Mouse (Mus musculus) heart, embryonic 11.5 days (tissue): ENCODE results near the gene Fpr1. TPM values are rescaled to one million over a fixed set of nuclear protein-coding genes. Genes with fewer than 3 reads are reported as not detected.
"Not testable (repeated sequence)": the region's sequence is repeated elsewhere in the genome, so short reads cannot be mapped to it uniquely, and the experiment has no call there.

Experiments
- ATAC-seq: fragments of 200-750 bp; cut with Nextera tagmentation; replicated peaks from 2 replicates; pipeline ENCODE4 v1.8.0; 2017; ENCODE audit warnings: moderate library complexity; ENCODE audit not compliant: insufficient number of reproducible peaks, low FRiP score, low TSS enrichment
- H3K27ac ChIP-seq: fragments of 300-500 bp; sonication (generic); 2 replicates; pipeline ENCODE4 v1.5.1; 2014; ENCODE audit warnings: mild to moderate bottlenecking, low read depth, low read length
- H3K27me3 ChIP-seq: fragments of 300-500 bp; sonication (generic); 2 replicates; pipeline ENCODE4 v1.6.1; 2014; ENCODE audit warnings: mild to moderate bottlenecking, low read length, mixed read lengths; ENCODE audit not compliant: control insufficient read depth, insufficient read depth
- H3K36me3 ChIP-seq: fragments of 300-500 bp; sonication (generic); 2 replicates; pipeline ENCODE4 v1.6.1; 2014; ENCODE audit warnings: mild to moderate bottlenecking, low read length, moderate library complexity, mixed read lengths; ENCODE audit not compliant: control insufficient read depth, insufficient read depth
- H3K4me1 ChIP-seq: fragments of 300-500 bp; sonication (generic); 2 replicates; pipeline ENCODE4 v1.6.1; 2014; ENCODE audit warnings: low read length; ENCODE audit not compliant: control insufficient read depth, insufficient read depth
- H3K4me2 ChIP-seq: fragments of 300-500 bp; sonication (generic); 2 replicates; pipeline ENCODE4 v1.6.1; 2014; ENCODE audit warnings: mild to moderate bottlenecking, moderate library complexity
- H3K4me3 ChIP-seq: fragments of 300-500 bp; sonication (generic); 2 replicates; pipeline ENCODE4 v1.5.1; 2014; ENCODE audit warnings: low read depth, low read length
- H3K9ac ChIP-seq: fragments of 300-500 bp; sonication (generic); 2 replicates; pipeline ENCODE4 v1.6.1; 2014; ENCODE audit warnings: mild to moderate bottlenecking, low read depth, low read length, moderate library complexity
- H3K9me3 ChIP-seq: fragments of 300-500 bp; sonication (generic); replicated peaks from 2 replicates; pipeline ENCODE4 v1.6.1; 2016; ENCODE audit warnings: low read length; ENCODE audit not compliant: control insufficient read depth
- WGBS: fragments of 180-500 bp; shearing (Covaris S2); extraction: QIAGEN DNeasy Blood & Tissue Kit; methylation state at CpG from one replicate; pipeline ENCODE4 v1.1.7; 2014; ENCODE audit not compliant: insufficient replicate concordance; 5-methylcytosine and 5-hydroxymethylcytosine counted together
- polyA plus RNA-seq: library from polyadenylated mRNA; unstranded; fragments of >200 nt; fragmentation: Nextera tagmentation; extraction: Ambion mirVana; gene quantifications from 2 replicates; pipeline ENCODE4 v1.2.1, GENCODE M21; 2014

The Fpr1 gene
- not detected in 2 replicates for polyA plus RNA-seq

GRCm38 (mm10) chr17:17883840-17884239 is at the start of gene Fpr1:
Gene Fpr1, minus strand, starts transcription at chr17:17883940.
- ATAC-seq: no peak
- no peaks in the 10 kb centered on the region for H3K9me3 ChIP-seq
- H3K27ac ChIP-seq: no peak within 1 kb of the TSS
- H3K4me3 ChIP-seq: no peak within 1 kb of the TSS
- H3K4me2 ChIP-seq: no peak within 1 kb of the TSS
- H3K36me3 ChIP-seq: no peaks in the 10 kb centered on the region
- 57% methylated on average over 1 of the region's 1 CpGs for WGBS
- no peak within 1 kb of the TSS for H3K9ac ChIP-seq
- no peaks in the 10 kb centered on the region for H3K4me1 ChIP-seq
- H3K27me3 ChIP-seq: no peaks in the 10 kb centered on the region

GRCm38 (mm10) chr17:17917782-17918181 is 34.0 kb upstream of the Fpr1 start:
- Histone ChIP-seq H3K4me1 (no peaks in the 10 kb centered on the region), H3K9me3 (no peaks in the 10 kb centered on the region), H3K4me3 (no peak overlapping the region), H3K27me3 (no peaks in the 10 kb centered on the region), H3K27ac (no peak overlapping the region), H3K9ac (no peak overlapping the region), H3K4me2 (no peak overlapping the region), H3K36me3 (no peaks in the 10 kb centered on the region)
- ATAC-seq: no peak

GRCm38 (mm10) chr17:17917376-17917775 is 33.6 kb upstream of the Fpr1 start:
- Histone ChIP-seq H3K4me3 (no peak overlapping the region), H3K36me3 (no peaks in the 10 kb centered on the region), H3K9ac (no peak overlapping the region), H3K27ac (no peak overlapping the region), H3K9me3 (no peaks in the 10 kb centered on the region), H3K27me3 (no peaks in the 10 kb centered on the region), H3K4me1 (no peaks in the 10 kb centered on the region), H3K4me2 (no peak overlapping the region)
- WGBS: 75% methylated on average over 1 of the region's 1 CpGs
- ATAC-seq: no peak

DNA sequence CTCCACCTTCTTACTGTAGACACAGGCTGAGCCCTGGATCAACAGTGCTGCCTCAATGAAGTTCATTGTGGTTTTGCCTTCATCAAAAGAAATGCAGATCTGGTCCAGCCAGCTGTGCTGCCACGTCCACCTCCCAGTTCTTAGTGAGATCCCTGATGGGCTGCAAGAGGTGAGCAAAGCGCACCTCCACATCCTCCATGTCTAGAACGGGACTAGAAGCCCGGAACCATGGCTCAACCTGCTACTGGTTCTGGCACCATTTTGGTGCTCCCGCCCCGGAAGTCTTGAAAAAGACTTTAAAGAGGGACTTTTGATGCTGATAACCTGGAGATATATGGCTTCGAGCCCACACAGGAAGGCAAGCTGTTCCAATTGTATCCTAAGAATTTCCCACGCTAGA is 28.9 kb upstream of the Fpr1 start:
- not testable (repeated sequence) for H3K4me2 ChIP-seq, H3K27ac ChIP-seq, ATAC-seq, H3K4me3 ChIP-seq, H3K27me3 ChIP-seq, H3K36me3 ChIP-seq, H3K9me3 ChIP-seq, H3K4me1 ChIP-seq, H3K9ac ChIP-seq
- 83% methylated on average over 8 of the region's 8 CpGs for WGBS

DNA sequence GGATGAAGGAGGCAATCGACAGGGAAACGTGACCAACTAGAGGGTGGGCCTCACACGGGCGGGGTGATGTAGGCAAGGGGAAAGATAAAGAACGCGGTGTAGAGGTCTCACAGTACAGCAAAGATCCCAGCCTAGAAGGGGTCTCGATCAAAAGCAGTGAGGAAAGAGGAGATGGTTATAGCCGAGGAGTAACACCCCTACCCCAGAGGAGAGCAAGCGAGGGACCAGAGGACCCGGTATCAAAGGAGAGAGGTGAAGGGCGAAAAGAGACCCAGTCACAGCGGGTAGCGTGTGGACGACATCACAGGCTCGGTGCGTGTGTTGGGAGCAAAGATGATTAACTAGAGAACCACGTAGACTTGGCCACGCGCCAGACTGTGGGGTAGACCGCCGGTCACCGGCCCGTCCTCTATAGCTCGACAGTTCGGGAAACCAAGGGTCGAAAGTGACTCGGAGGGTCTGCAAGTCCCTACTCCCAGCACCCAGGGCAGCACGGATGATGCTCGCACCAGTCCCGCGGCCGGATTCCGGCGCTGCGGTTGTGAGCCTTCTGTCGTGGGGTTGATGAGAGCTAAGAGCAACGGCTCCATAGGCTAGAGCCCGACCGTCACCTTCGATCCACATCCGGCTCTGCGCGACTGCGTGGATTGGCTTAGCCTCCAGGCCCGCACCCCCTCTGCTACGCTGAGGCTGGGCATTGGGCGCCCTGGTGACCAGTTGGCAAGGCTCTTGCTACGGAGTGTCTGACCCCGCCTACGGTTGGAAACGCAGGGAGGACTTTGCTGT is 26.1 kb upstream of the Fpr1 start:
- peak; percentile 97 for ATAC-seq
- WGBS: 14% methylated on average over 51 of the region's 51 CpGs
- H3K36me3 ChIP-seq: no peaks in the 10 kb centered on the region
- no peaks in the 10 kb centered on the region for H3K4me1 ChIP-seq
- H3K9me3 ChIP-seq: peaks cover 3% of the 10 kb centered on the region; the same call in 1 of the 2 replicates
- peak overlapping the region; percentile 73 for H3K9ac ChIP-seq
- no peak overlapping the region for H3K27ac ChIP-seq
- peak overlapping the region; percentile 48 for H3K4me3 ChIP-seq
- H3K27me3 ChIP-seq: no peaks in the 10 kb centered on the region
- H3K4me2 ChIP-seq: peak overlapping the region; percentile 70

GRCm38 (mm10) chr17:17900768-17901167 is 17.0 kb upstream of the Fpr1 start:
- H3K9me3 ChIP-seq: no peaks in the 10 kb centered on the region
- no peak overlapping the region for H3K4me3 ChIP-seq
- no peaks in the 10 kb centered on the region for H3K36me3 ChIP-seq
- 89% methylated on average over 1 of the region's 1 CpGs for WGBS
- no peak overlapping the region for H3K4me2 ChIP-seq
- H3K27ac ChIP-seq: no peak overlapping the region
- no peaks in the 10 kb centered on the region for H3K27me3 ChIP-seq
- ATAC-seq: no peak
- H3K9ac ChIP-seq: no peak overlapping the region
- H3K4me1 ChIP-seq: no peaks in the 10 kb centered on the region

DNA sequence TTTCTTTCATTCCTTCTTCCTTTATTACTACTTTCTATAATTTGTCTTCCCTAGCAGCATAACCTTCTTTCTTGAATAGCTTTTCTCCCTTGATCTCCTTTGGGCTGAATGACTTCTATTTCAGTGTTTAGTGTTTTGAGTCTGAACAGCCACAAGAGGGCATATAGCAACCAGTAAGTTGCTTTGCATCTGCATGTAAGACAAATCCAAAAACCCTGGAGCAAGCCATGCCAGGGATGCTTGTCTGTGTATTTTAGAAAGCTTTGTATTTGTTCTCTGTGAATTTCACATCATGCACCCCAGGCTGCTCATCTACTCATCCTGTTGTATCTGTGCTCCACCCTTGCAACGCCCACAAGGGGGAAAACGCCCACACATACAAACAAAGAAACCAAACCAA is 15.5 kb upstream of the Fpr1 start:
- Histone ChIP-seq H3K27ac (no peak overlapping the region), H3K9me3 (no peaks in the 10 kb centered on the region), H3K4me3 (no peak overlapping the region), H3K36me3 (no peaks in the 10 kb centered on the region), H3K9ac (no peak overlapping the region), H3K27me3 (no peaks in the 10 kb centered on the region), H3K4me1 (no peaks in the 10 kb centered on the region), H3K4me2 (no peak overlapping the region)
- WGBS: 83% methylated on average over 2 of the region's 2 CpGs
- no peak for ATAC-seq

GRCm38 (mm10) chr17:17896039-17896438 is 12.3 kb upstream of the Fpr1 start:
- no peak for ATAC-seq
- Histone ChIP-seq H3K9ac (no peak overlapping the region), H3K4me1 (no peaks in the 10 kb centered on the region), H3K36me3 (no peaks in the 10 kb centered on the region), H3K27ac (no peak overlapping the region), H3K4me2 (no peak overlapping the region), H3K27me3 (no peaks in the 10 kb centered on the region), H3K9me3 (no peaks in the 10 kb centered on the region), H3K4me3 (no peak overlapping the region)
- WGBS: 6% methylated on average over 4 of the region's 4 CpGs
